ENCODE assay signal across 1 mouse cellular context in genomic region chr19:44927250-44927649, GRCm38 (mm10).
TF ChIP-seq lines count a peak whose summit lies in the region.

No protein-coding gene starts in this region.

TF ChIP-seq in MEL, 35 proteins besides CTCF, POLR2A, EP300 and RAD21 (continued from another document):
- no peak for TF ChIP-seq GABPA (IDR thresholded peaks at IDR 0.05; ENCODE audit: low read depth, low read length)
- TF ChIP-seq POLR2AphosphoS2 (IDR thresholded peaks at IDR 0.05; ENCODE audit: low read length) = no peak
- TF ChIP-seq TAL1 (IDR thresholded peaks at IDR 0.05; ENCODE audit: low read length) = no peak
- TF ChIP-seq RCOR1 (IDR thresholded peaks at IDR 0.05; ENCODE audit: low read depth, low read length) = no peak
- TF ChIP-seq MXI1 (IDR thresholded peaks at IDR 0.05; ENCODE audit: low read depth, low read length) = no peak
- no peak for TF ChIP-seq POLR2AphosphoS5 (IDR thresholded peaks at IDR 0.05; ENCODE audit: borderline replicate concordance, low read depth, low read length)
- TF ChIP-seq UBTF (IDR thresholded peaks at IDR 0.05; ENCODE audit: borderline replicate concordance, insufficient read depth, low read depth, low read length) = no peak
- TF ChIP-seq NRF1 (IDR thresholded peaks at IDR 0.05; ENCODE audit: insufficient read depth, low read depth, low read length, poor library complexity, severe bottlenecking) = no peak
TF ChIP-seq in MEL: peak in this region for 0.
